Mouse (Mus musculus) left cerebral cortex, adult 8-10 months (tissue): ENCODE measurements around the gene Gm32717. TPM values are rescaled to one million over a fixed set of nuclear protein-coding genes. Genes with fewer than 3 reads are reported as not detected.
"Not testable (repeated sequence)": the region's sequence is repeated elsewhere in the genome, so short reads cannot be mapped to it uniquely, and the experiment has no call there.

Experiments
- DNase-seq, 2 experiments: peaks; one replicate each; pipeline ENCODE4 v3.0.0; 2022; ENCODE audit warnings: low spot score in 2 of 2
- total RNA-seq, 4 experiments: library from RNA; stranded (reverse); gene quantifications; 2 replicates each; pipeline ENCODE4 v1.2.4; 2022

Gm32717 gene
- total RNA-seq, result under 1 TPM; 0.57 to 1.00 (median 0.76) TPM

DNA sequence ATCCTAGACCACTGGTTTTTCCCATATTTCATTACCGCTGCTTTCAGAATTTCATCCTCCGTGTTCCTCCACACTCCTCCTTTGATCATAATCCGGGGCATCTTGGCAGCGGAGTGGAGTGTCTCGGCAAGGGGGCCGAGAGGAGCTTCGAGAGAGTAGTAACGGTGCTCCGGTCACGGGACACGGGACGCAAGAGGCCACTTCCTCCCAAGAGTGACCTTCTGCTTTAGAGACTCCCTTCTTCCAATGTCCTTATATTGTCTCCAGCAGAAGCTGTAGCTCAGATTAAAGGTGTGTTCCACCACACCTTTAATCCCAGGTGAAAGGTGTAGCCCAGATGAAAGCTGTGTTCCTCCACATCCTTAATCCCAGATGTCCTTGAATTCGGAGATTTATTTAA, at the start of gene Gm32717:
Gene Gm32717, minus strand, starts transcription at position 101 of the 400 bp plus-strand sequence.
- DNase-seq, result not testable (repeated sequence)

DNA sequence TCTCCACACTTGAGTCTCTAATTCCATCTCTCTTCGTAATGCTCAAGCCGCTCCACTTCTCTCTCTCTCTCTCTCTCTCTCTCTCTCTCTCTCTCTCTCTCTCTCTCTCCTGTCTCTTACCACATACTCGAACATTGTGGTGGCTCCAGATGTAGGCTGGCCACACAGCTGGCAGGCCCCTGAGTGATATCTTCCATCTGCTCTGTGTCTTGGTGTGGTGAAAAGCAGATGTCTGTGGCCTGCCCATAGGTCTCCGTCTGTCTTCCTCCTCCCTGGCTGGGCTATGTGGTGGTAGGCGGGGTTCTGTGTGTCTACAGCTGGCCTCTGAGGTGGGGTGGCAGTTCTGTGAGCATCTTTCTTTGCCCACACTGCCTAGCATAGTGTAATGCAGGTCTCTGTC, 42.4 kb upstream of the Gm32717 start:
- DNase-seq, result not testable (repeated sequence)

DNA sequence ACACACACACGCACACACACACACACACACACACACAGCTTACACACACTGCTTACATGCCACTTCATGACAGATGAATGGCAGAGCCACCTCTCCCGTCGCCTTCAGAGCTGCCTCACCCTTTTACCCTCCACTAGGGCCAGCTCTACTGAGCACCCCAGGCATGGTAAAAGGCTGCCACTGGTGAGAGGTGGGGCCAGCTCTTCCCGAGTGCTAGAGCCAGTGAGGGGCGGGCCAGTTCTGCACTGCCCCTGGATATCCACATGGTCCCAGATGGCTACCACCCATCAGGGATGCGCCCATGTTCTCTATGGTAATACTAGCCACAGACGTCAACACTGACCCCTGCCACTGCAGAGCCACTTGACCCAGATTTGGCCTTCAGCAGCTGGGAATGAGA, 42.0 kb upstream of the Gm32717 start:
- DNase-seq, result not testable (repeated sequence)

DNA sequence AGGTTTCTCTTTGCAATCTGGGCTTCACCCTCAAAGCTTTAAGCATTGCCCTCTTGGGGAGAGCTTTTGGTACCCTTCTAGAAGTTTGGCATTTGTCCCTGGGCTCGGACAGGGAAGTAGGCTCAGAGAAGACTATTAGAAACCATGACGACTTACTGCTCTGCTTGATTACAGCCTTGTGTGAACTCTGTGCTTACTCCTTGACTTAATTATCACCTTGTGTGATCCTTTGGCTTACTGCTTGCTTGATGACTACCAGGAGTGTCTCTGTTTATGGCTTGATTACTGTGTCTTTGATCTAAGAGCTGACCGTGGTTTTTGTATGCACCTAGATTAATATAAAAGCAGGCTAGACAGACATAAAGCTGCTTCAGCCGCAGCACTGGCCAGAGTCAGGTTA, 37.5 kb upstream of the Gm32717 start:
- DNase-seq, result not testable (repeated sequence)

DNA sequence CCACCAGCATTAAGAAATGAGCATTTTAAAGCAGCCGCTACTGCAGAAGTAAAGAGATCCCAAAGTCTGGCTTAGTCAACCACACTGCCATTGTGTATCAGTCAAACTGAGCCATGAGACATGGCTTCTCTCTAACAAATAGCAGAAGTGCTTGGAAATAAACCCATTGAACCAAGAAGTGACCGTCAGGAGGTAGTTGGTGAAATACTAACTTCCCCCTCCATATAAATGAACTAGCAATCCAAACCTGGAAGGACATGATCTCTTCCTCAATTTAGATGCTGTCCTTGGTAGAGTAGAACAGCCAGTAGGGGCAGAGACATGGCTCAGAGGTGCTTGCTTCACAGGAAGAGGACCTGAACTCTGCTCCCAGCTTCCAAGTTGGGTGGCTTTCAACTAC, 30.8 kb upstream of the Gm32717 start:
- not testable (repeated sequence) for DNase-seq

DNA sequence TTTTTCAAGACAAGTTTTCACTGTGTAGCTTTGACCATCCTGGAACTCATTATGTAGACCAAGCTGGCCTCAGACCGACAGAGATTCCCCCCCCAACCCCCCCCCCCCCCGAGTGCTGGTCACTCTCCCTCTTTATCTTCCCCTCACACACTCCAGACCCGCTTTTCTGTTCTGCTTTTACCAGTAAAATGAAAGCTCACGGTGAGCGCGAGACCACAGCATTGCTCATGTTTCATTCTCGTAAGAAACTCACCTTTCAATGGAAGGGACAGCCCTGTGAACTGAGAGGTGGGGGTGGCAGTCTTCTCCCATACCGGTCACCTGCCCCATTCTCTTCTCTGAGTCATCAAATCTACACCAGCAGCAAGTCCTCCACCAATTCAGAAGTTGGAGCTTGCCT, 28.2 kb upstream of the Gm32717 start:
- DNase-seq, result not testable (repeated sequence)

DNA sequence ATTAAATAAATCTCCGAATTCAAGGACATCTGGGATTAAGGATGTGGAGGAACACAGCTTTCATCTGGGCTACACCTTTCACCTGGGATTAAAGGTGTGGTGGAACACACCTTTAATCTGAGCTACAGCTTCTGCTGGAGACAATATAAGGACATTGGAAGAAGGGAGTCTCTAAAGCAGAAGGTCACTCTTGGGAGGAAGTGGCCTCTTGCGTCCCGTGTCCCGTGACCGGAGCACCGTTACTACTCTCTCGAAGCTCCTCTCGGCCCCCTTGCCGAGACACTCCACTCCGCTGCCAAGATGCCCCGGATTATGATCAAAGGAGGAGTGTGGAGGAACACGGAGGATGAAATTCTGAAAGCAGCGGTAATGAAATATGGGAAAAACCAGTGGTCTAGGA, 17.8 kb upstream of the Gm32717 start, which contains the start of gene Gm32802:
Gene Gm32802, plus strand, starts transcription at position 301 of the 400 bp plus-strand sequence.
- not testable (repeated sequence) for DNase-seq

DNA sequence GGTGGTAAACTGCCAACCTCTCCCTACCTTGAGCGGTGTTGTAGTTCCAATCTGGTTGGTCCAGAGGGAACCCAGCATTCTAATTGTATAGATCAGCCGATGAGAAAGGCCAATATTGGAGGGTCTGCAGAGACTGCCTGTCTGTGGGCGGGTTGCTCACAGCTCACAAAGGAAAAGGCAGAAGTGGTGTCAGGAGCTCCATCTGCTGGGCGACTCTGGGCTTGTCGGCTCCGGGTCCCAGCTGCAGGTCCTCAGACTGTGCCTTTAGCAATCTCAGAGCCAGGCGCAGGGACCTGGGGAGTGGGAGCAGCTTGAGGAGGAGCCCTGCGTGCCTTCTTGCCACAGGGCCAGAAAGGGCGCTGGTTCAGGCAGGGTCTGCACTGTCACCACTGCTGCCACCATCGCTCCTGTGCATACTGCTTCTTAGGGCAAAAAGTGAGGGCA, 10.3 kb upstream of the Gm32717 start:
- no peak for DNase-seq

DNA sequence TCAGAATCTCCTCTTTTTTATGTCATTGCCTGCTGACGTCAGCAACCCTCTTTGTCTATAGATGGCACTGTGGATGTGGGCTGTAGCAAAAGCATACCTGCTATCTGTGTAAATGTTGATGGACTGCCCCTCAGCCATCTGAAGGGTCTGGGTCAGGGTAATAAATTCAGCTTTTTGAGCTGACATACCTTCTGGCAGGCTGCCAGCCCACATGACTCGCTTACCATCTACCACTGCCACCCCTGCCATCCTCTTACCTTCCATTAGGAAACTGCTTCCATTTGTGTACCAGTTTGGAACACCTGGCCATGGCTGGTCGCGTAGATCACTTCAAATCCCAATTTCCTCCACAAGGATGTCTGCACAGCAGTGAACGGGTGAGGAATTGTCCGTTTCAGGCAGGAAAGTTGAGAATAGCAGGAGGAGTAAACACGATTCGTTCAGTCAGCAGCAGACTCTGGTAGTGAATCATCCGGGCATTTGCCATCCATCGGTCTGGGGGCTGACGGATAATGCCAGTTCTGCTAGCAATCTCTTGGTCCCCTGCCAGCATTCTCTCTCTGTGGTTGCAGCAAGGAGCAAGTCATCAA, 8.5 kb upstream of the Gm32717 start:
- DNase-seq, result peak in 1 of 2 experiments; percentile 9

DNA sequence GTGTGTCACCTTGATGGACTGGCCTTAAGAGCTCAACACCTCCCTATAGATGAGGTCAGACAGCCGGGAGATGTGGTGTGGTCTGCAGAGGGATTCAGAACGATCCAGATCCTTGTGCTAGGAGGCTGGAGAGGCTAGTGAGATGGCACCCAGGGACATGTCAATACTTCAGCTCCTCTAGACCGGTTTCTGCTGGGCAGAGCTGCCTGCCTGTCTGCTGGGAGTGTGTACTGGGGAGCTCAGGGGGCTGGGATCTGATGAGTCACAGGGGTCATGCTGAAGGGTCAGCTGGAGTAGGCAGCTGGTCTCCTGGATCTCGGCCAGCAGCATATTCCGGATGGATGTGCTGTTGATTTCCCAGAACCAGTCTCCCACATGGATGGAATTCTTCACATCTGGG, 8.0 kb downstream of the Gm32717 start:
- DNase-seq, result not testable (repeated sequence)

DNA sequence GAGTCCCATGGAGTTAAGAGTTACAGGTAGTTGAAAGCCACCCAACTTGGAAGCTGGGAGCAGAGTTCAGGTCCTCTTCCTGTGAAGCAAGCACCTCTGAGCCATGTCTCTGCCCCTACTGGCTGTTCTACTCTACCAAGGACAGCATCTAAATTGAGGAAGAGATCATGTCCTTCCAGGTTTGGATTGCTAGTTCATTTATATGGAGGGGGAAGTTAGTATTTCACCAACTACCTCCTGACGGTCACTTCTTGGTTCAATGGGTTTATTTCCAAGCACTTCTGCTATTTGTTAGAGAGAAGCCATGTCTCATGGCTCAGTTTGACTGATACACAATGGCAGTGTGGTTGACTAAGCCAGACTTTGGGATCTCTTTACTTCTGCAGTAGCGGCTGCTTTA, 13.0 kb downstream of the Gm32717 start:
- not testable (repeated sequence) for DNase-seq

DNA sequence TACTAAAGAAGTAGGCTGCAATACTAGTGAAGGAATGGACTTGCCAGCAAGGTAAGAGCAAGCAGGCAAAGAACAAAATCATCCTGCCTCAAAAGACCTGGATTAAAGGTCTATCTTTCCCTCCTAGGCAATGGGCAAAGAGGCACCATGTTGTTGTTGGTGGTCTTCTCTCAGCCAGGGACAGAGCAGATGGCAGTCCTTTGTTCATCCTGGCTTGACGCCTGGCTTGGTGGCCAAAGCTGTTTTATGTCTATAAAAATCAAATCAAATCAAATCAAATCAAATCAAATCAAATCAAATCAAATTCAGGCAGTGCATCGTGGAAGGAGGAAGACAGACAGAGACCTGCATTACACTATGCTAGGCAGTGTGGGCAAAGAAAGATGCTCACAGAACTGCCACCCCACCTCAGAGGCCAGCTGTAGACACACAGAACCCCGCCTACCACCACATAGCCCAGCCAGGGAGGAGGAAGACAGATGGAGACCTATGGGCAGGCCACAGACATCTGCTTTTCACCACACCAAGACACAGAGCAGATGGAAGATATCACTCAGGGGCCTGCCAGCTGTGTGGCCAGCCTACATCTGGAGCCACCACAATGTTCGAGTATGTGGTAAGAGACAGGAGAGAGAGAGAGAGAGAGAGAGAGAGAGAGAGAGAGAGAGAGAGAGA, 24.7 kb downstream of the Gm32717 start:
- not testable (repeated sequence) for DNase-seq

DNA sequence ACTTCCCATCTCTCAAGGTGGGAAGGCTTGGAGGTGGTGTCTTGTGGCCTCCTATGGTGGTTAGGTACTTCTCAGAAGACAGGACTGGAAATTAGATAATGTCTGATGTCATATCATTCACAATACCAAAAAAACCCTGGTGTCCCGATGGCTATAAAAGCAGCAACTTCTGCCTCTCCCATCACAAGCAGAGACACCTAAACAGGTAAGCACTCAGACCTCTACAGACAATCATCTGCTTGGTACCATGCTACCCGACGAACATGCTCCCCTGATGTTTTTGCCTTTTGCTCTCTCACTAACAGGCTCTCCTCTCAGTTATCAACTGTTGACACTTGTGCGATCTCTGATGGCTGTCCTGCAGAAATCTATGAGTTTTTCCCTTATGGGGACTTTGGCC, 35.9 kb downstream of the Gm32717 start, which contains the start of gene Il22:
Gene Il22, plus strand, starts transcription at position 301 of the 400 bp plus-strand sequence.
- DNase-seq, result no peak

DNA sequence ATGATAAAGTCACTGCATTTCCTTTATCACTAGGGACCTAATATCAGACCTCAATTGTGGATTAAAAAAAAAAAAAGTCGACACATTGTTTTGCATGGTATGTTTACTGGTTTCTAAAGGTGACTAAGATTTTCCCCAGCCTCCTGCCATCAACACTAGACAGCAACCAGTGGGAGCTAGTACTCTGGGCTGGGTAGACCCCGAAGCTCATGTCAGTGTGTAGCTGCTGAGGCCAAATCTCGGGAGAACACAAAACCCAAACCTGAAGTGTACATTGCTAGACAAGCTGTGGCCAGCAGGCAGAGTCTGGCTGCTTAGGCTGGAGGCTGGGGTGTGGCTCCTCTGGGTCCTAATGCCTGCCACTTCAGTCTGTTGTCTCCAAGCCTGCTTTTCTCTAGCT, 45.4 kb downstream of the Gm32717 start:
- DNase-seq, result not testable (repeated sequence)

Other genes starting within 250 kb of the Gm32717 start
- gene Mdm1, start 99.0 kb downstream of the Gm32717 start, total RNA-seq, result 1 to 10 TPM; 6.2 to 9.9 (median 7.2) TPM
- gene Il22, start 35.8 kb downstream of the Gm32717 start, total RNA-seq, result under 1 TPM in 1 of 4 experiments, not detected in 3; 0.46 TPM
- under 1 TPM; 0.57 to 1.00 (median 0.76) TPM for gene Gm32802, start 17.9 kb upstream of the Gm32717 start, total RNA-seq
- not detected for gene Iltifb, start 54.3 kb upstream of the Gm32717 start, total RNA-seq
- not detected for gene Gm9040, start 86.2 kb upstream of the Gm32717 start, total RNA-seq
- gene Gm9044, start 91.6 kb upstream of the Gm32717 start, total RNA-seq, result not detected
- gene Gm9045, start 97.1 kb upstream of the Gm32717 start, total RNA-seq, result not detected
- not detected for gene Gm9046, start 102.5 kb upstream of the Gm32717 start, total RNA-seq
- not detected for gene Gm9048, start 107.9 kb upstream of the Gm32717 start, total RNA-seq
- not detected for gene Gm9049, start 113.3 kb upstream of the Gm32717 start, total RNA-seq
- not detected for gene Ifng, start 200.3 kb upstream of the Gm32717 start, total RNA-seq